Mouse (Mus musculus) large intestine, adult 2 months (tissue): Measurements from ENCODE around the gene Chd1. TPM values are rescaled to one million over a fixed set of nuclear protein-coding genes. Genes with fewer than 3 reads are reported as not detected.

Source experiments
- DNase-seq: peaks from one replicate; pipeline ENCODE4 v3.0.0-alpha.2; 2012; ENCODE audit warnings: low read depth, low spot score
- WGBS: fragments of 180-500 bp; shearing (Covaris S2); methylation state at CpG from one replicate; pipeline ENCODE4 v1.1.7; 2018; 5-methylcytosine and 5-hydroxymethylcytosine counted together
- polyA plus RNA-seq: library from polyadenylated mRNA; depleted of rRNA; stranded (reverse); fragments of >200 nt; gene quantifications from 2 replicates; pipeline ENCODE4 v1.2.3, GENCODE M21; 2012; rRNA removed

Gene Chd1
- polyA plus RNA-seq, 1 experiment: 2.6 TPM

- WGBS: 83% methylated on average over 23 of the region's 23 CpGs
- no peak for DNase-seq
Measured at GRCm38 (mm10) chr17:15807295-15807984, 102.7 kb downstream of the Chd1 start.

DNA sequence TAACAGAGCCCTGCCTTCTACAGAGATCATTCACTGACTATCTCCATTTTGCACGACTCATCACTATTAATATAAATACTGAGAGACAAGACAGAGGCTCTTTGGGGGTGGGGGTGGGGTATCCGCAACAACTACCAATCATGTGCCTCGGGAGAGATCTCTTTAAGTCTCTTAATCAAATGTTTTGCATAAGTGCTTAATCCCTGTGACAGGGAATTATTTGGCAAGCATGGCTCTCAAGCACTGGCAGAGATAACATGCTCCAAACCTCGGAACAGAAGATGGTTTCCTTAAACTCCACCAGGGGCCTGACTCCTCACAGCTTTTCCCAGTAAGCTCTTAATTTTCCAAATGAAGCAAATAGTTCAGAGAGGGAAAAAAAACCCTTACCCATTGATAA, 103.2 kb downstream of the Chd1 start:
- no peak for DNase-seq
- WGBS: 54% methylated on average over 4 of the region's 4 CpGs

- WGBS: 17% methylated on average over 10 of the region's 10 CpGs
- DNase-seq: no peak
Measured at GRCm38 (mm10) chr17:15808468-15809374, 104.0 kb downstream of the Chd1 start.

- no peak for DNase-seq
- 27% methylated on average over 2 of the region's 2 CpGs for WGBS
Measured at GRCm38 (mm10) chr17:15809949-15810348, 105.2 kb downstream of the Chd1 start.

DNA sequence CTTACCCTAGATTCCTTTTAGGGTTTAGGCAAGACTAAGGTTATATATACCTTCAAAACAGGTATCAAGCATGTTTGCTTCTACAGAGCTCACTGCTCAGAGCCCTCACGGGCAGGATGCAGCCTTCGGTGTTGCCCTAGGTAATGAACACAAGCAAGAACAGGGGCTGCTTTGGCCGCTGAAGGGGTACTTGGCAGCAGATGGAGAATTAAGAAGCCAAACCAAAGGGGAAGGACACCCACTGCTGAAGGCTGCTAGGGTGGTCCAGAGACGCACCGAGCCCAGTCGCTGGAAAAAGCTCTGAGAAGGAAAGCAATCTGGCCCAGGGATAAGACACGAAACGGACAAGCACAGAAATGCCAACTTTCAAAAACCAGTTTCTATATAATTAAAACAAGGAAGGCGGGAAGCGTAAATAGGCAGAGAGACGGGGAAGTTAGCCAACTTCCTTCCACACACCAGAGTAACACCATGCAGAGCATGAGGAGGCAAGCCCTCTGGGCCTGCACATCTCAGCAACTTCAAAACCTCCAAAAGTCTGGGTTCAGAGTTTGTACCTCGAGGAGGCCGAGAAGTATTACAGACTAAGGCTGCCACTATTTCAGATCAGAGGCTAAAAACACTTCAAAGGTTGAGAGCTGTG, 107.5 kb downstream of the Chd1 start:
- no peak for DNase-seq
- 28% methylated on average over 13 of the region's 13 CpGs for WGBS

DNA sequence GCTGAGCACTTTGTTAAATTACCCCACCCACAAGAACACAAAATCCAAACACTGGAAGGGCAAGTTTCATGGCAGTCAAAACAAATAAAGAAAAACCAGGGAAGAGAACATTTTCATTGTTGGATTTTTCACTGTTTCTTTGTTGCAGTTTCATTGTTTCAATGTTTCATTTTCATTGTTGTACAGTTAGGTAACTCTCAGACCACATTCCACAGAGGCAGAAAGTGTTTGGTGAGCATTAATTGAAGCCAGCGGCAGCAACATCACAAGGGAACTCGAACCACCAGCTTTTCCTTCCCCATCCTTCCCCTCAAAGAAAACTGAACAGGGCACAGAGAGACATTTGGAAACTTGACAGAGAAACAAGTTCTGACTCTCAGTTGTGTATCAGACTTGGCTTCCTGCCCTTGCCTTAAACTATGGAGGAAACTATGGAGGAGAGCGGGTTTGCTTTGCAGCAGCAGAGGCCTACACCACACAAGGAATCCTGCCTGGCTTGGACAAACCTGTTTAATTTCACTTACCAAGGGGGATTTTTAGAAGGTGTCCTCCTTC, 109.0 kb downstream of the Chd1 start:
- no peak for DNase-seq
- 21% methylated on average over 3 of the region's 3 CpGs for WGBS

DNA sequence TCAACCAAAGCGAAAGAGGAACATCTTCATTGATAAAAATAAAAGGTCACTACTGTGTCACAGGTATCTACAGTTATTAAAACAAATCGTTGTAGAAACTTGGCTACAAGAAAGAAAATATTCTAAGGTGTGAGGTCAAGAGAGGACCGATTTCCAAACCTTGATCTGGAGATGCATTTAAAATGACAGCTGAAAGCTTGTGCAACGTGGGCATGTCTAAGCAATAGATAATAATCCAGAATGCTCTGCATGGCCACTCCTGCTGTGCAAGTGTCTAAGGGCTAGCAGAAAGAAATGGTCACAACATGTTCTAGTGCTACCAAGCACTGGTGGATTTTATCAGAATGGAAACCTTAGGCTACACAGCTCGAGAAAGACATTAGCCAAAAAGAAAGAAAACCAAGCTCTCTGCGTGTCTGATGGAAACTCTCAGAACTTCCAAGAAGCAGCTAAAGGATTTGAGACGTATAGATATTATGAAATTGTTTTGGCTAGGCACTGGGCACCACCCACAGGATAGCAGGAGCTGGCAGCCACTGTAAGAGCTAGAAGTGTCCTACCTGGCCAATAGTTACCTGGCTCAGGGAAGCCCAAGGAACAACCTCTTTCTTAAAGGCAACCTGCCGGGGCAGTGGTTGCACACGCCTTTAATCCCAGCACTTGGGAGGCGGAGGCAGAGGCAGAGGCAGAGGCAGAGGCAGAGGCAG, 110.7 kb downstream of the Chd1 start:
- DNase-seq: no peak
- WGBS: 33% methylated on average over 10 of the region's 10 CpGs

DNA sequence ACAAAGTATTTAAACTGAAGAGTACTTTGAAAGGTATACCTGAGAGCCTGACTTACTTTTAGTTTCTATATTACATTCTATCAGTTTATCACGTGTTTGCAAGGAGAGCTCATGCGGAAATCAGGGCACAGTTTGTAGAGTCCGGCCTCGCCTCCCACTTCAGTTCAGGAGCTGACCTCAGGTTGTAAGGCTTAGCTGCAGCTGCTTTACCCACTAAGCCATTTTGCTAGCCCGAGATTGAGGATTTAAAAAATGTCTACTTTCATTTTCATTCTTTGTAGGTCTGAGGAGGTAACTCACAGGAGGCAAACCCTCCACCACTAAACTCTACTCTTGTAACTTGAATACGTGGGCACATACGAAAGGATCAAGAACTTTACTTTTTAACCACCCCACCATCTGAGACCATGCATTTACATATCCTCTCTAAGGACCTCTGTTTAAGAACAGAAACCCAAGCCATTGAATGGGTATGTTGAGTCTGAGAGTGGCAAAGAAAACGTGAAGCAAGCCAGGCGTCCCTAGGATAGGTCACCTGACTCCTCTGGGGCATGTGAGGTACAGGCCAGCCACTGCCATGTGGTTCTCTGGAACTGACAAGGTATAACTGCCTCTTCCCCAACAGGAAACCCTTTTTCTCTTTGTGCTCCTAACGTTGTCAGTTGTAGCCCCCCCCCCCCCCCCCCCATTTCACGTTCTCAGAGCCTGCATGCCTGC, 111.8 kb downstream of the Chd1 start:
- 22% methylated on average over 11 of the region's 11 CpGs for WGBS
- no peak for DNase-seq

DNA sequence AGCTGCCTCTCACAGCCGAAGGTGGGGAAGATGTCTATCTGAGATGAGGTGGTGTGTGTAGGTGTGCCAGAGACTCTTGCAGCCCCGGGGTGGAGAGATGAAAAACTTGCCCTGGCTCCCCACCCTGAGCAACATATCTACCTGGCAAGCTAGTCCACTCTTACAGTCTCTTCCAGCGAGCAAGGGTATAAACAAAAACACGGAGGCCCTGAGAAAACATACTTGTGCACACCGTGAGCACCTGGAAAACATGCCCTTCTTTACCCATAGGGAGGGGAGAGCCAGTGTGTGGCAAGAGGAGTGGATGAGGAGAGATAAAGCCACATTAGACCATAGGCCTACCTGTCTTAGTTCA, 112.3 kb downstream of the Chd1 start:
- WGBS: 36% methylated on average over 5 of the region's 5 CpGs

DNA sequence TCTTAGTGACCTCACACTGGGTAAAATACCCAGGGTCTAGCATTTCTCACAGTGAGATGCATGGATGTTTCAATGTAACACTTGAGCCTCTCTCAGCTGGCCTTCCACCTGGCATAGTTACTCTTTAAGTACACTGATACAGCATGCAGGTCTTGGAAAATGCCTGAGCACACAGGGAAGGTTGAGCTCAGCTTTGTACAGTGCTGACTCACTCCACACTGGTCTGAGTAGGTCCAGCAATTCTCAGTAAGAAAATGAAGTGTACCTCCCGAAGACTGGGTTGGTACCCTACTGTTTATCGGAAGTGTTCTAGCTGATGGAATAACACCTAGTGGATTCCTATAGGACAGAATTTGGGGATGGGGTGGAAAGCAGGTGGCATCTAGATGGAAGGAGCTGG, 112.9 kb downstream of the Chd1 start:
- WGBS: 28% methylated on average over 2 of the region's 2 CpGs
- no peak for DNase-seq

More for the DNA sequence above, 112.3 kb downstream of the Chd1 start:
- DNase-seq: no peak

DNA sequence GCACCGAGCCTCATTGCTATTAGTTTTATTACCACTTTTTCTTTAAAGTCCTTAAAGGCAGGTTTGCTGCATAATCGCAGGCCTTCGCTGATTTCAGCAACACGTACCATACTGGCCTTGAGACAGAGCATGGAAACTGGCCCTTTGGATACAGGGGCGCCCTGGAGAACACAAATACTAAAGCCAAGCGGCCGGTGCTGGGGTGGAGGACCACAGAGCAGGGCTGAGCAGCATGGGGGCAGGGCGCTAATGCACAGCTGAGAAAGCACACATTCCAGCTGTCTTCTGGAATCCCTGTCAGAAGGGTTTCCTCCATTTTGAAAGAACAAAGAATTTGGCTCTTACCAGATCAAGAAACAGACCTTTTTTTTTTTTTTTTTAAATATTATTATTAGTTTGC, 113.6 kb downstream of the Chd1 start:
- WGBS: 34% methylated on average over 8 of the region's 8 CpGs
- DNase-seq: no peak

DNA sequence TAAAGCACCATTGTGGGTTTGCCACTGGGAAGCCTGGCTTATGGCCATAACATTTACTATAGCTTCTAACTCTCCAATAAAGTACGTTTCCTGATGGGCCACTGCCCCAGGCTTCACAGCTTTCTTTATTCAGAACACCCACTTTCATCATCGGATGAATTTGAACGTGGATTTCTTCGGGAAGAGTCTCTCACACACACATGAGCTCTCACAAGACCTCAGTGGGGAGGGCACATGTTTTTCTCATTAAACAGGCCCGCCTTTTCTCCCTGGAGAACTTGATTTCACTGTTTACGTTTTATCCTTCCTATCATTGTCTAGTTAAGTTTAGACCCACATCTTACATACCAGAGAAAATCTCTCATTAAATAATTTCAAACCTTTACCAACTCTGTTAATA, 115.4 kb downstream of the Chd1 start:
- 10% methylated on average over 6 of the region's 6 CpGs for WGBS
- no peak for DNase-seq

DNA sequence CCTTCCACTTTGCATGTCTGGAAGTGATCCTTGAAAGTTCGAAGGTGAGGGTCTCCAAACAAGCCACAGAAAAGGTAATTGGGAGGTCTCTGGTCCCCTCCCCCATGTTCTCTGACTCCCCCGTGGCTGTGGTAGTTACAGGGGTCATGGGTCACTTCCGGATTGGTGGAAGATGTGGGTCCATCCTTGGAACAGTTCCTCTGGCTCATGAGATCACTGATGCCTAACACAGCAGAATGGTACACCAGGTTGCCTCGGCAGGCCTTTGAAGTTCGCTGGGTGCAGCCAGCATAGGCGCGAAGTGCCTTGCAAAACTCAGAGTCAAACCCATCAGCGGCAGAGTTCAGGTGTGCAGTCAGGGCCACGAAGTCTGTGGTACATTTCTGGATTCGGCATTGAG, 116.0 kb downstream of the Chd1 start:
- WGBS: 27% methylated on average over 10 of the region's 10 CpGs
- no peak for DNase-seq

GRCm38 (mm10) chr17:15821706-15822105, 116.9 kb downstream of the Chd1 start:
- no peak for DNase-seq
- WGBS: 27% methylated on average over 4 of the region's 4 CpGs

Other genes starting within 250 kb of the Chd1 start
- 154 and 162 TPM in 2 replicates for gene Psmb1, start 205.2 kb upstream of the Chd1 start, polyA plus RNA-seq
- gene Tbp, start 205.1 kb upstream of the Chd1 start, polyA plus RNA-seq: 14.0 and 25.4 TPM in 2 replicates
- 15.5 and 17.5 TPM in 2 replicates for gene Pdcd2, start 177.7 kb upstream of the Chd1 start, polyA plus RNA-seq
- gene Prdm9, start 140.6 kb upstream of the Chd1 start, polyA plus RNA-seq: 2.0 and 3.1 TPM in 2 replicates
- 40.5 and 54.6 TPM in 2 replicates for gene Rgmb, start 126.1 kb downstream of the Chd1 start, polyA plus RNA-seq